Mouse (Mus musculus) thymus, postnatal 10 days (tissue): ENCODE data around the gene Mettl21a.
"Not testable (repeated sequence)": the region's sequence is repeated elsewhere in the genome, so short reads cannot be mapped to it uniquely, and the experiment has no call there.

Experiments
- DNase-seq, 2 experiments: peaks; one replicate each; pipeline ENCODE4 v3.0.0; 2021; ENCODE audit warnings: low spot score in 2 of 2

Mettl21a gene

GRCm38 (mm10) chr1:64614801-64615345, 2.2 kb downstream of the Mettl21a start:
- DNase-seq: no peak

DNA sequence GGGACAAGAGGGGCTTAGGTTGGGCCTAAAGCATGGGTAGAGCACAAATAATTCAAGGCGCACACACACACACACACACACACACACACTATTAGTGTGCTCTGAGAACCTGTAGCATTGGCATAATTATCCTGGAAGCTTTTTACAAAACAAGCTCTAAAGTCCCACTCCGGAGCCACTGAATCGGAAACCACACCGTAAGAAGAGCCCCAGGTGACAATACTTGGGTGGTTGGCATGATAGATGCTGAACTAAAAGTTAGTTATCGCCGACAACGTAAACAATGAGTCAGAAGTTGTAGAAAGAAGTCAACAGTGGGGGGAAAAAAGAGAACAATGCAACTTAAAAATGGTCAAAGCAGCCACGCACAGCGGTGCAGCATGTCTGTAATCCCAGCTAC, 2.7 kb downstream of the Mettl21a start:
- no peak for DNase-seq

GRCm38 (mm10) chr1:64609976-64610375, 7.1 kb downstream of the Mettl21a start:
- DNase-seq: no peak

DNA sequence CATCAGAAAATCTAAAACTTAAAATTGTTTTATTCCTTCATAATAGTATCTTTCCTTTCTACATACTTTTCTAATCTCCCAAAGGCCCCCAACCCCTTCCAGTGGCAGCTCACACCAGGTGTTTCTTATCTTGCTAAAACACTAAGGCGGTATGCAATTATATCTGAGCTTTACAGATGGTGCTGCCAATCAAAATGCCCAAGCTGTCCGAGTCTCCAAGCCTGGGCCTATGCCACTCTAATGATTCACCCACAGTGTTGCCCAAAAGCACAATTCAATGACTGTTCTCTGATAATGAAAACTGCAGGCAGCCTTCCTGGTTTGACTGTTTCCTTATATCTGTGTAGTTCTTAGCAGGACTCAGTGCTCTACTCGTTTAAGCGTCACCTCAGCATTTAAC, 7.9 kb downstream of the Mettl21a start:
- no peak for DNase-seq

GRCm38 (mm10) chr1:64603381-64603780, 13.7 kb downstream of the Mettl21a start:
- DNase-seq: no peak

DNA sequence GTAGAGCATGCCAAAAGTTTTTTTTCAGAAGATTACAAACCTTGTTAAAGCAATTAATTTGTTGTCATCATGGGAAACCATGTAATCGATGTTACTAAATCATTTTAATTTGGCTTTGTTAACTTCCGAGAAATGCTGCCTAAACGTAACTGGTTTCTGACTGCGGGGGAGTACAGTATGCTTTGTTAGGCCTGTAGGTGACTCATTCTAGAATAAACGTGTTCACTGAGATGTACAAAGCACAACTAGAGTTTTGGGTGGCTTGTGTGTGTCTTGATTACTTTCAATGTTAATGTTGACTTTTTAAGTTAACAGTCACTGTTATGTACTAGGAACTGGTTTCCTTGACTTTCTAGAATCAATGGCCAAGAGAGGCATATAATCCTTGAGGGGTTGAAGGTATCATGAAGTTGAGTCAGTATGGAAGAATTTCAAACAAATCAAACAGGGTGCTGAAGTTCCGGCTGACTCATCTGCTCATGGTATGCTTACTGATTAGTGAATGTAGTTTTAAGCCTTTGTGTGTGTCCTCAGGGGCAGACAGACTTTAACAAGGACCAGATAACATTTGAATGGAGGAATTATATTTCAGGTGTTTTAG, 15.7 kb downstream of the Mettl21a start:
- no peak for DNase-seq

DNA sequence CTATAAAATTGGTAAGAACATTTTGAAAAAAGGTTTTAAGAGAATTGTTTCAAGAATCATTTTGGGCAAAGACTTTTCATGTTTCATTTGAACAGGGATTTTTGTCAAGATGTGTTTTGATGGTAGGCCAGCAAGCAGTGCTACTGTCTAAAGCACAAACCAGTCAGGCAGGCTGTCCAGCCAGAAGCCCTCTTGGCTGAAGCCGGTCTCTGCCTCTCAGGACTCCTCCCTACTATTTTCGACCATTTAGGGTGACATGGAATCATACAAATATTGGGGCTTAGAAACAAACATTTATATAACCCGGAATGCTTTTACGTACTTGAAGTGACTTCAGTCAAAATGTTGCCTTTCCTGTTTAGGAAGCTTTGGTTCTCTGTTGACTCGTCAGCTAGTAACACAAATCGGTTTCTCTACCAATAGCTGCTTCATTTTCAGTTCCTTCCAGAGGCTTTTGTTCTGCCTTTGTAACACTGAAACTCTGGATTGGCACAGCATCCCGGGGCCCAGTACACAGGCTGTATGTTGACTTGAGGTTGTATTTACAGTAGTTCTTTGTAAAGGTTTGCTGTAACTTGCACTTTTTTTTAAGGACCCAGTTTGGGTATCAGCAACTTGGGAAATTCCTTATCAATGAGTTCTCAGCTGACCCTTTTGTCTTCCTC, 16.5 kb downstream of the Mettl21a start:
- DNase-seq: no peak

GRCm38 (mm10) chr1:64598926-64599325, 18.1 kb downstream of the Mettl21a start:
- DNase-seq: no peak

- DNase-seq: no peak
These were observed 38.2 kb downstream of the Mettl21a start for GRCm38 (mm10) chr1:64578801-64579200.

DNA sequence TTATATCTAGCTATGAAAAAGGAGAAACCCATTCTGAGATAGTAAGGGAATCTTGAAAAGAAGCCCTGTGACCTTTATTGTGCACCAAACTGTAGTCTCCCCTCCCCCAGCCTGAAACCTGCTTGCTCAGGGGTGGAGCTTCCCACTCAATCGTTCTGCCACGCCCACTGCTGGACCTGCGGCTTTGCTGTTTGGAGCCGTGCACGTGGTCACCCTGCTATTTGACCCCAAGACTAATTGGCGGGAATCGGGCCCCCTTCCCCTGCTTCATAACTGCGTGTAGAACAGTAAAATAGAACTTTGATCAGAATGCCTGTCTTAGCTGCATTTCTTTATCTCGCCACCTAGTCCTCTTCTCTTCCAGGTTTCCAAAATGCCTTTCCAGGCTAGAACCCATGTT, 39.1 kb downstream of the Mettl21a start:
- not testable (repeated sequence) for DNase-seq

GRCm38 (mm10) chr1:64576732-64577131, 40.3 kb downstream of the Mettl21a start:
- no peak for DNase-seq

DNA sequence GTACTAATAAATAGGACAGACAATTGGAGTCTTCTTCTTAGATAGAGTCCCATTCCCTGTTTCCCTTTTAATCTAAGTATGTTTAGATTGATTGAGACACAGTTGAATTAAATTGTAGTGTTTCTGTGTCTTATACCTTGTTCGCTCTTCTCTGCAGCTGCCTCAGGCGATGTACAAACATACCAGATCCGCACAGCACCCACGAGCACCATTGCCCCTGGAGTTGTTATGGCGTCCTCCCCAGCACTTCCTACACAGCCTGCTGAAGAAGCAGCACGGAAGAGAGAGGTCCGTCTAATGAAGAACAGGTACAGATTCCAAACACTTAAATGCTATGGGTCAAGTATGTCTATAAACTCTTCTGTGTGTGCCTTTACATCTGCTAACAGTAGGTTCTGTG, 41.0 kb downstream of the Mettl21a start:
- no peak for DNase-seq

GRCm38 (mm10) chr1:64568206-64568605, 48.8 kb downstream of the Mettl21a start:
- DNase-seq: no peak

DNA sequence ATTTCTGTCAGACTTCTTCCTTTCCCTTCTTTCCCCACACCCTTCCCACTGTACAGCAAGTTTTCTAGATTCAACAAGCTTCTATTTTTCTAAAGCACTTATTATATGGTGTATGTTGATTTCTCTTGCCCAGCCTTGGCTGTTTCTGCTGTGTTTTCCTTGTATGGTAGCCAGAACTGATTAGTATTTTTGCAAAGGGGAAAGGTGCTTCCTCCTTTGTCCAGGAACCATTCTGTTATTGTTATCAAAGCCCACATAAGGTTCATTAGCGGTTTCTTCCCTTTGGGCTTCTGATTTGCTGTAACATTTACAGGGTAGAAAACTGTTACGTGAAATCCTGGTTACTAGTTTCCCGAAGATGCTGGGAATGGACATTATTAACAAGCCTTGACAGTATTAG, 56.9 kb downstream of the Mettl21a start:
- no peak for DNase-seq
